Mouse (Mus musculus) MEL (cell line): Measurements from ENCODE around the gene Slc16a9. TPM values are rescaled to one million over a fixed set of nuclear protein-coding genes. Genes with fewer than 3 reads are reported as not detected.

ENCODE experiments used
- DNase-seq: peaks from one replicate; pipeline ENCODE4 v3.0.0; 2011; ENCODE audit warnings: low read depth, low spot score
- H3K27ac ChIP-seq: 2 replicates; pipeline ENCODE4 v1.5.1; 2012; ENCODE audit warnings: low read depth, mild to moderate bottlenecking, control low read depth, low read length, moderate library complexity; ENCODE audit not compliant: control insufficient read depth
- H3K27me3 ChIP-seq, 2 experiments: fragments of 150-350 bp in 1 of 2; sonication (generic) in 1 of 2; 2 replicates each; pipeline ENCODE4 v1.6.1; 2012; ENCODE audit warnings: low read length in 2 of 2, mild to moderate bottlenecking in 2 of 2, improper control_type of control experiment in 1 of 2, moderate library complexity in 1 of 2; ENCODE audit not compliant: insufficient read depth in 2 of 2, control insufficient read depth in 1 of 2
- H3K36me3 ChIP-seq, 2 experiments: 2 replicates each; pipeline ENCODE4 v1.6.1; 2012 to 2014; ENCODE audit warnings: low read length in 2 of 2, improper control_type of control experiment in 1 of 2, inconsistent platforms in 1 of 2, mild to moderate bottlenecking in 1 of 2; ENCODE audit not compliant: insufficient read depth in 2 of 2, control insufficient read depth in 1 of 2
- H3K4me1 ChIP-seq, 2 experiments: fragments of 150-350 bp in 1 of 2; sonication (generic) in 1 of 2; 2 replicates each; pipeline ENCODE4 v1.6.1; 2012; ENCODE audit warnings: low read length in 2 of 2, improper control_type of control experiment in 1 of 2, mild to moderate bottlenecking in 1 of 2; ENCODE audit not compliant: insufficient read depth in 2 of 2, control insufficient read depth in 1 of 2
- H3K4me3 ChIP-seq, 2 experiments: fragments of 150-350 bp in 1 of 2; sonication (generic) in 1 of 2; 2 replicates each; pipeline ENCODE4 v1.5.1; 2012; ENCODE audit warnings: low read depth in 2 of 2, low read length in 2 of 2, mild to moderate bottlenecking in 2 of 2, moderate library complexity in 2 of 2, control low read depth in 1 of 2, improper control_type of control experiment in 1 of 2; ENCODE audit not compliant: control insufficient read depth in 1 of 2, insufficient read depth in 1 of 2
- H3K79me2 ChIP-seq: 2 replicates; pipeline ENCODE4 v1.6.1; 2012; ENCODE audit warnings: mild to moderate bottlenecking, low read length, moderate library complexity; ENCODE audit not compliant: control insufficient read depth, poor library complexity, insufficient read depth
- H3K9ac ChIP-seq: 2 replicates; pipeline ENCODE4 v1.6.1; 2012; ENCODE audit warnings: low read depth, mild to moderate bottlenecking, control low read depth, low read length, moderate library complexity; ENCODE audit not compliant: control insufficient read depth, poor library complexity, severe bottlenecking
- H3K9me3 ChIP-seq: fragments of 150-350 bp; sonication (generic); replicated peaks from 2 replicates; pipeline ENCODE4 v1.6.1; 2012; ENCODE audit warnings: mild to moderate bottlenecking, low read length, improper control_type of control experiment, moderate library complexity; ENCODE audit not compliant: insufficient read depth
- BHLHE40 ChIP-seq: IDR thresholded peaks from 2 replicates; pipeline ENCODE4 v1.6.1; 2012; ENCODE audit warnings: low read depth, mild to moderate bottlenecking, inconsistent platforms, low read length, improper control_type of control experiment, borderline replicate concordance
- CHD1 ChIP-seq: IDR thresholded peaks from 2 replicates; pipeline ENCODE4 v1.6.1; 2012; ENCODE audit warnings: low read depth, mild to moderate bottlenecking, inconsistent platforms, low read length, improper control_type of control experiment
- CHD2 ChIP-seq: IDR thresholded peaks from 2 replicates; pipeline ENCODE4 v1.6.1; 2011; ENCODE audit warnings: low read length, improper control_type of control experiment
- E2F4 ChIP-seq: IDR thresholded peaks from 2 replicates; pipeline ENCODE4 v1.6.1; 2011; ENCODE audit warnings: low read depth, low read length, improper control_type of control experiment, borderline replicate concordance
- ETS1 ChIP-seq: IDR thresholded peaks from 2 replicates; pipeline ENCODE4 v1.6.1; 2012; ENCODE audit warnings: low read depth, mild to moderate bottlenecking, inconsistent platforms, low read length, improper control_type of control experiment, moderate library complexity
- GABPA ChIP-seq: IDR thresholded peaks from 2 replicates; pipeline ENCODE4 v1.6.1; 2012; ENCODE audit warnings: low read depth, mild to moderate bottlenecking, inconsistent platforms, low read length, improper control_type of control experiment, moderate library complexity
- HCFC1 ChIP-seq: IDR thresholded peaks from 2 replicates; pipeline ENCODE4 v1.6.1; 2012; ENCODE audit warnings: low read depth, mild to moderate bottlenecking, inconsistent platforms, low read length, improper control_type of control experiment, moderate library complexity
- MAFK ChIP-seq: IDR thresholded peaks from 2 replicates; pipeline ENCODE4 v1.6.1; 2011; ENCODE audit warnings: low read depth, mild to moderate bottlenecking, low read length, improper control_type of control experiment, borderline replicate concordance
- MAX ChIP-seq: IDR thresholded peaks from 2 replicates; pipeline ENCODE4 v1.6.1; 2011; ENCODE audit warnings: low read length, improper control_type of control experiment
- MAZ ChIP-seq: IDR thresholded peaks from 2 replicates; pipeline ENCODE4 v1.6.1; 2012; ENCODE audit warnings: low read depth, mild to moderate bottlenecking, inconsistent platforms, low read length, improper control_type of control experiment
- POLR2A ChIP-seq, 2 experiments: IDR thresholded peaks; 2 replicates each; pipeline ENCODE4 v1.6.1; 2011 to 2012; ENCODE audit warnings: low read length in 2 of 2, mild to moderate bottlenecking in 2 of 2, control low read depth in 1 of 2, improper control_type of control experiment in 1 of 2, low read depth in 1 of 2, moderate library complexity in 1 of 2; ENCODE audit not compliant: control insufficient read depth in 1 of 2, insufficient read depth in 1 of 2, poor library complexity in 1 of 2
- POLR2AphosphoS2 ChIP-seq: IDR thresholded peaks from 2 replicates; pipeline ENCODE4 v1.6.1; 2011; ENCODE audit warnings: low read length, improper control_type of control experiment
- POLR2AphosphoS5 ChIP-seq: IDR thresholded peaks from 2 replicates; pipeline ENCODE4 v1.6.1; 2012; ENCODE audit warnings: low read depth, borderline replicate concordance, mild to moderate bottlenecking, inconsistent platforms, low read length, moderate library complexity, mixed read lengths
- TBP ChIP-seq: IDR thresholded peaks from 2 replicates; pipeline ENCODE4 v1.8.0; 2011; ENCODE audit warnings: low read depth, low read length, improper control_type of control experiment
- UBTF ChIP-seq: IDR thresholded peaks from 2 replicates; pipeline ENCODE4 v1.6.1; 2012; ENCODE audit warnings: low read depth, mild to moderate bottlenecking, inconsistent platforms, low read length, improper control_type of control experiment, moderate library complexity, borderline replicate concordance; ENCODE audit not compliant: insufficient read depth
- USF2 ChIP-seq, 2 experiments: IDR thresholded peaks; 2 replicates each; pipeline ENCODE4 v1.6.1; 2011 to 2012; ENCODE audit warnings: improper control_type of control experiment in 2 of 2, low read length in 2 of 2, borderline replicate concordance in 1 of 2, inconsistent platforms in 1 of 2, low read depth in 1 of 2, mild to moderate bottlenecking in 1 of 2; ENCODE audit not compliant: insufficient read depth in 1 of 2
- ZC3H11A ChIP-seq: IDR thresholded peaks from 2 replicates; pipeline ENCODE4 v1.6.1; 2012; ENCODE audit warnings: low read depth, mild to moderate bottlenecking, inconsistent platforms, low read length, improper control_type of control experiment
- ZNF384 ChIP-seq: IDR thresholded peaks from 2 replicates; pipeline ENCODE4 v1.6.1; 2012; ENCODE audit warnings: low read depth, mild to moderate bottlenecking, inconsistent platforms, low read length, improper control_type of control experiment
- polyA plus RNA-seq, 2 experiments: library from polyadenylated mRNA; stranded (reverse) in 1 of 2; unstranded in 1 of 2; fragments of >175 nt in 1 of 2; fragments of >200 nt in 1 of 2; gene quantifications; 2 replicates each; pipeline versions ENCODE4 v1.2.1 to v1.2.4; 2012; ENCODE audit warnings: low replicate concordance in 2 of 2, low read depth in 1 of 2; ENCODE audit not compliant: insufficient read length in 2 of 2, insufficient read depth in 1 of 2, missing spikeins in 1 of 2
- total RNA-seq: library from RNA; depleted of rRNA; stranded (reverse); fragments of 300-350 nt; gene quantifications from 2 replicates; pipeline ENCODE4 v1.2.3, GENCODE M21; 2012

Slc16a9 gene
- total and polyA plus RNA-seq, 3 experiments, result not detected

DNA sequence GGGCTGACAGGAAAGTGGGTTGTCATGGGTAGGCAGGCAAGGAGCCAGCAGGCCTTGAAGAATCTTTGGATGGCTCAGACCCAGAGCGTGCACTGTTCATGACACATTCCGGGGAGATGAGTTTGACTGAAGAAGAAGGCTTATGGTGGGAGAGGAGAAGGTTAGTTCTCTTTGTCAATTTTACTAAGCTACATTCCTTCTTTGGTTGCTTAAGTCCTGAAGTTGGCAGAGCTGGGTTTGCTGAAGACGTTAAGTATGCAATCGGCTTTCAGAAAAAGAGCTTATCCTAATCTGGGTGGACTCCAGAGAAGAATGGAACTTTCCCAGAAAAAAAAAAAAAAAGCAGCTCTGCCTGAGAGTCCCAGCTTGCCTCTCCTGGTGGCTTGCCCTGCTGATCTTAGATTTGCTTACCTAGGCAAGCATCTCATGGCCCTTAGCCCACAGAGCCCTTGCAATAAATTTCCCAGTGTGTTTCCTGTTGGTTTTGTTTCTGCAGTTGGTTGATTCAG lies 18.8 kb downstream of the Slc16a9 start:
- Histone ChIP-seq H3K9me3 (no peaks in the 10 kb centered on the region), H3K79me2 (no peaks in the 10 kb centered on the region), H3K27me3 (no peaks in the 10 kb centered on the region), H3K4me3 (no peak overlapping the region), H3K9ac (no peak overlapping the region), H3K27ac (no peak overlapping the region), H3K4me1 (no peaks in the 10 kb centered on the region), H3K36me3 (no peaks in the 10 kb centered on the region)
- no peak for DNase-seq
- TF ChIP-seq POLR2AphosphoS2, result no peak
- no peak for TF ChIP-seq HCFC1
- TF ChIP-seq MAX, result no peak
- TF ChIP-seq E2F4, result no peak
- TF ChIP-seq CHD1, result no peak
- no peak for TF ChIP-seq USF2 (IDR thresholded peaks at IDR 0.05; ENCODE audit: borderline replicate concordance in 1 of 2, insufficient read depth in 1 of 2, low read depth in 1 of 2, low read length in 2 of 2)
- TF ChIP-seq ETS1, result no peak
- no peak for TF ChIP-seq MAFK
- no peak for TF ChIP-seq BHLHE40
- no peak for TF ChIP-seq UBTF
- no peak for TF ChIP-seq MAZ
- no peak for TF ChIP-seq ZC3H11A
- no peak for TF ChIP-seq POLR2A (IDR thresholded peaks at IDR 0.05; ENCODE audit: control insufficient read depth in 1 of 2, insufficient read depth in 1 of 2, low read depth in 1 of 2, low read length in 2 of 2, poor library complexity in 1 of 2)
- TF ChIP-seq GABPA, result no peak
- TF ChIP-seq ZNF384, result no peak
- TF ChIP-seq POLR2AphosphoS5, result no peak
- TF ChIP-seq, all 39 proteins: peak for 0

DNA sequence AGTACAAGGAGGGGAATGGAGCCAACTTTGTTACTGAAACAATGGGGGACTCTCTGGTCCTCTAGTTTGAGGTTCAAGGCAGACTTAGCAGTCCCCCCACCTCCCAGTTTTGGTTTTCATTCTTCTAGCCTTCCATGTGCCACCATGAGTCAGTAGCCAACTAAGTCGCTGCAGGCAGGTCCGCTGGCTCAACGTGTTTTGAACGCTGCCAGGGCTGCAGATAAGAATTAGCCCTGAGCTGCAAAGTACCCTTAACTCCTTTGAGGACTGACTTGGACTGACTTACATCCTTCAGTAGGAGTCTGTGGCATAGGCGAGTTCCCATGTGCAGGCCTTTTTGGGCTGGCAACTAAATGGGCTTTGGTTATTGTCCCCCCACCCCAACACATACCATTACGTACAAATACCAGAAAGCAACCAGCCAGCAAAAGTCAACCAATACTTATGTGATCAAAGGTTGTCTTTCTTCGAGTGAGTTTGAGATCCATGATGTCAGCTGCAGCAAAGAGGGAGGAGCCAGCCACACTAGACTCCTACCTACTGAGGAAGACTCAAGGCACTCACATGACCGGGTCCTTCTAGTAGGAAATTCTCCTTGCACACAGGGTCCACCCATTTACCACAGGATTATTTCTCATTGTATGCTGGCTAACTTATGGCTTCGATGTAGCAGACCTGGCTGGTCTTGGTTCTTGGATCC lies 19.6 kb downstream of the Slc16a9 start:
- no peak overlapping the region for H3K9ac ChIP-seq
- H3K79me2 ChIP-seq, result no peaks in the 10 kb centered on the region
- H3K27me3 ChIP-seq, result no peaks in the 10 kb centered on the region
- H3K4me1 ChIP-seq, result no peaks in the 10 kb centered on the region
- DNase-seq, result no peak
- no peak overlapping the region for H3K4me3 ChIP-seq
- TF ChIP-seq TBP (no peak), CHD2 (no peak)
- H3K36me3 ChIP-seq, result no peaks in the 10 kb centered on the region
- no peak overlapping the region for H3K27ac ChIP-seq
- H3K9me3 ChIP-seq, result no peaks in the 10 kb centered on the region
